Mouse (Mus musculus) MEL (cell line): ENCODE measurements around the gene Egflam. TPM values are rescaled to one million over a fixed set of nuclear protein-coding genes. Genes with fewer than 3 reads are reported as not detected.

Experiments used
- DNase-seq: peaks from one replicate; pipeline ENCODE4 v3.0.0; 2011; ENCODE audit warnings: low read depth, low spot score
- H3K27ac ChIP-seq: 2 replicates; pipeline ENCODE4 v1.5.1; 2012; ENCODE audit warnings: low read depth, mild to moderate bottlenecking, control low read depth, low read length, moderate library complexity; ENCODE audit not compliant: control insufficient read depth
- H3K27me3 ChIP-seq, 2 experiments: fragments of 150-350 bp in 1 of 2; sonication (generic) in 1 of 2; 2 replicates each; pipeline ENCODE4 v1.6.1; 2012; ENCODE audit warnings: low read length in 2 of 2, mild to moderate bottlenecking in 2 of 2, improper control_type of control experiment in 1 of 2, moderate library complexity in 1 of 2; ENCODE audit not compliant: insufficient read depth in 2 of 2, control insufficient read depth in 1 of 2
- H3K36me3 ChIP-seq, 2 experiments: 2 replicates each; pipeline ENCODE4 v1.6.1; 2012 to 2014; ENCODE audit warnings: low read length in 2 of 2, improper control_type of control experiment in 1 of 2, inconsistent platforms in 1 of 2, mild to moderate bottlenecking in 1 of 2; ENCODE audit not compliant: insufficient read depth in 2 of 2, control insufficient read depth in 1 of 2
- H3K4me1 ChIP-seq, 2 experiments: fragments of 150-350 bp in 1 of 2; sonication (generic) in 1 of 2; 2 replicates each; pipeline ENCODE4 v1.6.1; 2012; ENCODE audit warnings: low read length in 2 of 2, improper control_type of control experiment in 1 of 2, mild to moderate bottlenecking in 1 of 2; ENCODE audit not compliant: insufficient read depth in 2 of 2, control insufficient read depth in 1 of 2
- H3K4me3 ChIP-seq, 2 experiments: fragments of 150-350 bp in 1 of 2; sonication (generic) in 1 of 2; 2 replicates each; pipeline ENCODE4 v1.5.1; 2012; ENCODE audit warnings: low read depth in 2 of 2, low read length in 2 of 2, mild to moderate bottlenecking in 2 of 2, moderate library complexity in 2 of 2, control low read depth in 1 of 2, improper control_type of control experiment in 1 of 2; ENCODE audit not compliant: control insufficient read depth in 1 of 2, insufficient read depth in 1 of 2
- H3K79me2 ChIP-seq: 2 replicates; pipeline ENCODE4 v1.6.1; 2012; ENCODE audit warnings: mild to moderate bottlenecking, low read length, moderate library complexity; ENCODE audit not compliant: control insufficient read depth, poor library complexity, insufficient read depth
- H3K9ac ChIP-seq: 2 replicates; pipeline ENCODE4 v1.6.1; 2012; ENCODE audit warnings: low read depth, mild to moderate bottlenecking, control low read depth, low read length, moderate library complexity; ENCODE audit not compliant: control insufficient read depth, poor library complexity, severe bottlenecking
- H3K9me3 ChIP-seq: fragments of 150-350 bp; sonication (generic); replicated peaks from 2 replicates; pipeline ENCODE4 v1.6.1; 2012; ENCODE audit warnings: mild to moderate bottlenecking, low read length, improper control_type of control experiment, moderate library complexity; ENCODE audit not compliant: insufficient read depth
- CHD1 ChIP-seq: IDR thresholded peaks from 2 replicates; pipeline ENCODE4 v1.6.1; 2012; ENCODE audit warnings: low read depth, mild to moderate bottlenecking, inconsistent platforms, low read length, improper control_type of control experiment
- CTCF ChIP-seq, 3 experiments: IDR thresholded peaks in 2 of 3; conservative IDR thresholded peaks in 1 of 3; 2 replicates each; pipeline ENCODE4 v1.5.1; 2011 to 2012; ENCODE audit warnings: low read length in 3 of 3, low read depth in 2 of 3, mild to moderate bottlenecking in 2 of 3, improper control_type of control experiment in 1 of 3, inconsistent platforms in 1 of 3, mixed read lengths in 1 of 3, moderate library complexity in 1 of 3; ENCODE audit not compliant: control insufficient read depth in 1 of 3, insufficient read depth in 1 of 3, poor library complexity in 1 of 3, severe bottlenecking in 1 of 3
- E2F4 ChIP-seq: IDR thresholded peaks from 2 replicates; pipeline ENCODE4 v1.6.1; 2011; ENCODE audit warnings: low read depth, low read length, improper control_type of control experiment, borderline replicate concordance
- ELF1 ChIP-seq: IDR thresholded peaks from 2 replicates; pipeline ENCODE4 v1.6.1; 2014; ENCODE audit warnings: low read depth, mild to moderate bottlenecking, inconsistent platforms, low read length, improper control_type of control experiment, moderate library complexity
- EP300 ChIP-seq, 2 experiments: IDR thresholded peaks; 2 replicates each; pipeline ENCODE4 v1.6.1; 2011; ENCODE audit warnings: improper control_type of control experiment in 2 of 2, low read length in 2 of 2, low read depth in 1 of 2, mild to moderate bottlenecking in 1 of 2
- ETS1 ChIP-seq: IDR thresholded peaks from 2 replicates; pipeline ENCODE4 v1.6.1; 2012; ENCODE audit warnings: low read depth, mild to moderate bottlenecking, inconsistent platforms, low read length, improper control_type of control experiment, moderate library complexity
- GATA1 ChIP-seq: IDR thresholded peaks from 2 replicates; pipeline ENCODE4 v1.6.1; 2011; ENCODE audit warnings: low read depth, low read length, improper control_type of control experiment
- JUND ChIP-seq: IDR thresholded peaks from 2 replicates; pipeline ENCODE4 v1.6.1; 2011; ENCODE audit warnings: low read depth, mild to moderate bottlenecking, improper control_type of control experiment, low read length
- KAT2A ChIP-seq: conservative IDR thresholded peaks from 2 replicates; pipeline ENCODE4 v1.6.1; 2012; ENCODE audit warnings: low read depth, low read length, improper control_type of control experiment, inconsistent platforms
- MAFK ChIP-seq: IDR thresholded peaks from 2 replicates; pipeline ENCODE4 v1.6.1; 2011; ENCODE audit warnings: low read depth, mild to moderate bottlenecking, low read length, improper control_type of control experiment, borderline replicate concordance
- MAX ChIP-seq: IDR thresholded peaks from 2 replicates; pipeline ENCODE4 v1.6.1; 2011; ENCODE audit warnings: low read length, improper control_type of control experiment
- MAZ ChIP-seq: IDR thresholded peaks from 2 replicates; pipeline ENCODE4 v1.6.1; 2012; ENCODE audit warnings: low read depth, mild to moderate bottlenecking, inconsistent platforms, low read length, improper control_type of control experiment
- MXI1 ChIP-seq: IDR thresholded peaks from 2 replicates; pipeline ENCODE4 v1.6.1; 2011; ENCODE audit warnings: mild to moderate bottlenecking, low read depth, low read length, improper control_type of control experiment
- MYC ChIP-seq: IDR thresholded peaks from 2 replicates; pipeline ENCODE4 v1.6.1; 2011; ENCODE audit warnings: low read depth, mild to moderate bottlenecking, low read length, improper control_type of control experiment, moderate library complexity
- NELFE ChIP-seq: IDR thresholded peaks from 2 replicates; pipeline ENCODE4 v1.6.1; 2011; ENCODE audit warnings: low read depth, low read length, improper control_type of control experiment
- NRF1 ChIP-seq: IDR thresholded peaks from 2 replicates; pipeline ENCODE4 v1.6.1; 2014; ENCODE audit warnings: low read depth, mild to moderate bottlenecking, inconsistent platforms, low read length, improper control_type of control experiment, moderate library complexity; ENCODE audit not compliant: poor library complexity, insufficient read depth, severe bottlenecking
- POLR2A ChIP-seq, 2 experiments: IDR thresholded peaks; 2 replicates each; pipeline ENCODE4 v1.6.1; 2011 to 2012; ENCODE audit warnings: low read length in 2 of 2, mild to moderate bottlenecking in 2 of 2, control low read depth in 1 of 2, improper control_type of control experiment in 1 of 2, low read depth in 1 of 2, moderate library complexity in 1 of 2; ENCODE audit not compliant: control insufficient read depth in 1 of 2, insufficient read depth in 1 of 2, poor library complexity in 1 of 2
- POLR2AphosphoS2 ChIP-seq: IDR thresholded peaks from 2 replicates; pipeline ENCODE4 v1.6.1; 2011; ENCODE audit warnings: low read length, improper control_type of control experiment
- POLR2AphosphoS5 ChIP-seq: IDR thresholded peaks from 2 replicates; pipeline ENCODE4 v1.6.1; 2012; ENCODE audit warnings: low read depth, borderline replicate concordance, mild to moderate bottlenecking, inconsistent platforms, low read length, moderate library complexity, mixed read lengths
- RCOR1 ChIP-seq: IDR thresholded peaks from 2 replicates; pipeline ENCODE4 v1.6.1; 2012; ENCODE audit warnings: low read depth, mild to moderate bottlenecking, inconsistent platforms, low read length, improper control_type of control experiment
- SIN3A ChIP-seq: IDR thresholded peaks from 2 replicates; pipeline ENCODE4 v1.6.1; 2012; ENCODE audit warnings: low read length, improper control_type of control experiment, inconsistent platforms
- SMC3 ChIP-seq: IDR thresholded peaks from 2 replicates; pipeline ENCODE4 v1.6.1; 2011; ENCODE audit warnings: low read depth, low read length, improper control_type of control experiment
- TAL1 ChIP-seq: IDR thresholded peaks from 2 replicates; pipeline ENCODE4 v1.6.1; 2012; ENCODE audit warnings: mild to moderate bottlenecking, inconsistent platforms, low read length, moderate library complexity, mixed read lengths
- TBP ChIP-seq: IDR thresholded peaks from 2 replicates; pipeline ENCODE4 v1.8.0; 2011; ENCODE audit warnings: low read depth, low read length, improper control_type of control experiment
- UBTF ChIP-seq: IDR thresholded peaks from 2 replicates; pipeline ENCODE4 v1.6.1; 2012; ENCODE audit warnings: low read depth, mild to moderate bottlenecking, inconsistent platforms, low read length, improper control_type of control experiment, moderate library complexity, borderline replicate concordance; ENCODE audit not compliant: insufficient read depth
- ZKSCAN1 ChIP-seq: IDR thresholded peaks from 2 replicates; pipeline ENCODE4 v1.6.1; 2012; ENCODE audit warnings: low read depth, mild to moderate bottlenecking, inconsistent platforms, low read length, improper control_type of control experiment, moderate library complexity
- ZMIZ1 ChIP-seq: IDR thresholded peaks from 2 replicates; pipeline ENCODE4 v1.6.1; 2012; ENCODE audit warnings: low read depth, mild to moderate bottlenecking, inconsistent platforms, low read length, improper control_type of control experiment, moderate library complexity
- polyA plus RNA-seq, 2 experiments: library from polyadenylated mRNA; stranded (reverse) in 1 of 2; unstranded in 1 of 2; fragments of >175 nt in 1 of 2; fragments of >200 nt in 1 of 2; gene quantifications; 2 replicates each; pipeline versions ENCODE4 v1.2.1 to v1.2.4; 2012; ENCODE audit warnings: low replicate concordance in 2 of 2, low read depth in 1 of 2; ENCODE audit not compliant: insufficient read length in 2 of 2, insufficient read depth in 1 of 2, missing spikeins in 1 of 2
- total RNA-seq: library from RNA; depleted of rRNA; stranded (reverse); fragments of 300-350 nt; gene quantifications from 2 replicates; pipeline ENCODE4 v1.2.3, GENCODE M21; 2012

Gene Egflam
- total and polyA plus RNA-seq, 3 experiments: not detected

GRCm38 (mm10) chr15:7213683-7214082 is 184.5 kb downstream of the Egflam start:
- no peaks in the 10 kb centered on the region for H3K9me3 ChIP-seq
- no peaks in the 10 kb centered on the region for H3K79me2 ChIP-seq
- no peak overlapping the region for H3K27ac ChIP-seq
- peaks cover 0 to 7% of the 10 kb centered on the region in 2 experiments; a peak in 2 of 4 replicates for H3K36me3 ChIP-seq
- H3K4me3 ChIP-seq: no peak overlapping the region
- no peak overlapping the region for H3K9ac ChIP-seq
- no peak for DNase-seq
- TF ChIP-seq RCOR1 (no peak), MAX (no peak), MAZ (no peak), SMC3 (no peak), NRF1 (no peak), NELFE (no peak), POLR2A (IDR thresholded peaks at IDR 0.05; ENCODE audit: control insufficient read depth in 1 of 2, insufficient read depth in 1 of 2, low read depth in 1 of 2, low read length in 2 of 2, poor library complexity in 1 of 2) (no peak), EP300 (IDR thresholded peaks at IDR 0.05; ENCODE audit: low read depth in 1 of 2, low read length in 2 of 2) (no peak), CTCF (IDR thresholded peaks at IDR 0.05 in 2 of 3, conservative IDR thresholded peaks at IDR 0.05 in 1 of 3; ENCODE audit: control insufficient read depth in 1 of 3, insufficient read depth in 1 of 3, low read depth in 2 of 3, low read length in 3 of 3, poor library complexity in 1 of 3, severe bottlenecking in 1 of 3) (no peak), CHD1 (no peak)
- H3K27me3 ChIP-seq: no peaks in the 10 kb centered on the region
- H3K4me1 ChIP-seq: peaks cover 0 to 8% of the 10 kb centered on the region in 2 experiments; a peak in 2 of 4 replicates

- no peaks in the 10 kb centered on the region for H3K79me2 ChIP-seq
Observed at GRCm38 (mm10) chr15:7208180-7208579, 190.0 kb downstream of the Egflam start.

GRCm38 (mm10) chr15:7207292-7207691 is 190.9 kb downstream of the Egflam start:
- Histone ChIP-seq H3K27me3 (no peaks in the 10 kb centered on the region), H3K4me3 (no peak overlapping the region), H3K27ac (no peak overlapping the region), H3K9ac (no peak overlapping the region), H3K79me2 (no peaks in the 10 kb centered on the region), H3K9me3 (no peaks in the 10 kb centered on the region), H3K4me1 (no peaks in the 10 kb centered on the region), H3K36me3 (no peaks in the 10 kb centered on the region)
- no peak for TF ChIP-seq ZKSCAN1
- no peak for TF ChIP-seq JUND
- TF ChIP-seq MAFK: no peak
- no peak for TF ChIP-seq TAL1
- TF ChIP-seq MYC: no peak
- no peak for TF ChIP-seq UBTF
- TF ChIP-seq POLR2AphosphoS5: no peak
- TF ChIP-seq ETS1: no peak
- TF ChIP-seq SMC3: no peak
- TF ChIP-seq MAX: no peak
- no peak for TF ChIP-seq TBP
- TF ChIP-seq MXI1: no peak
- no peak for TF ChIP-seq ZMIZ1
- TF ChIP-seq E2F4: no peak
- no peak for TF ChIP-seq GATA1
- no peak for TF ChIP-seq CHD1
- no peak for TF ChIP-seq SIN3A
- TF ChIP-seq ELF1: no peak
- no peak for DNase-seq

More at GRCm38 (mm10) chr15:7208180-7208579, 190.0 kb downstream of the Egflam start:
- no peak for DNase-seq
- no peaks in the 10 kb centered on the region for H3K36me3 ChIP-seq
- no peak overlapping the region for H3K27ac ChIP-seq
- H3K9ac ChIP-seq: no peak overlapping the region
- no peaks in the 10 kb centered on the region for H3K27me3 ChIP-seq
- H3K4me1 ChIP-seq: no peaks in the 10 kb centered on the region
- no peaks in the 10 kb centered on the region for H3K9me3 ChIP-seq
- H3K4me3 ChIP-seq: no peak overlapping the region
- TF ChIP-seq TAL1 (no peak), POLR2AphosphoS2 (no peak), MAZ (no peak), ETS1 (no peak), NRF1 (no peak), KAT2A (no peak)
